10 mouse cellular contexts compared by ENCODE assay signal in genomic region chr3:26331177-26332061, GRCm38 (mm10). TPM values are rescaled to one million over a fixed set of nuclear protein-coding genes. Genes with fewer than 3 reads are reported as not detected.
DNase-seq lines count a peak whose midpoint lies in the region; ATAC-seq and TF ChIP-seq lines count a peak whose summit lies in the region.
"Had no signal": no experiment of that assay in that cellular context is flagged by ENCODE, and none has a peak within 500 bp of the region (broad histone marks: within the 10 kb centered on the region; RNA-seq: fewer than 3 reads in every experiment).

No protein-coding gene starts in this region.

- TF ChIP-seq CTCF in heart, adult 2 months (IDR thresholded peaks at IDR 0.05): no peak

- no peaks in the 10 kb centered on the region for H3K79me2 ChIP-seq in heart, adult 2 months (replicated peaks; ENCODE audit: control insufficient read depth, insufficient read depth, low read length)

- ATAC-seq in heart, embryonic 16.5 days (replicated peaks; ENCODE audit: extremely low read depth, insufficient read depth, low FRiP score): no peak
- peak; percentile 72 for ATAC-seq in cerebellum, adult (ENCODE audit: insufficient number of reproducible peaks, low FRiP score, low TSS enrichment)
- peak; percentile 80 for ATAC-seq in forebrain, embryonic 11.5 days (replicated peaks; ENCODE audit: low FRiP score)
- ATAC-seq in stomach, embryonic 15.5 days (ENCODE audit: insufficient read depth, low FRiP score, low read depth): no peak
- ATAC-seq: Patski had no signal

- no peak for TF ChIP-seq EP300 in heart, adult 2 months (IDR thresholded peaks at IDR 0.05; ENCODE audit: insufficient read depth, low read depth, low read length)

- no peak overlapping the region for H3K9ac ChIP-seq in heart, embryonic 16.5 days (ENCODE audit: low read length)
- no peak overlapping the region for H3K9ac ChIP-seq in heart, adult 2 months (ENCODE audit: low read depth, low read length)
- peak overlapping the region; percentile 75 for H3K9ac ChIP-seq in forebrain, embryonic 11.5 days (ENCODE audit: low read length)
- H3K9ac ChIP-seq in stomach, embryonic 15.5 days: no peak overlapping the region

- H3K27ac ChIP-seq in heart, embryonic 16.5 days (ENCODE audit: low read length): no peak overlapping the region
- H3K27ac ChIP-seq in heart, adult 2 months: no peak overlapping the region
- no peak overlapping the region for H3K27ac ChIP-seq in forebrain, embryonic 11.5 days (ENCODE audit: low read depth, low read length)
- H3K27ac ChIP-seq in stomach, embryonic 15.5 days: 0 out of 2 replicates have a peak overlapping the region, but pooled peaks have one; percentile 16
- H3K27ac ChIP-seq: macrophage had no signal

- no peaks in the 10 kb centered on the region for H3K9me3 ChIP-seq in heart, embryonic 16.5 days (replicated peaks; ENCODE audit: control insufficient read depth, low read length)
- H3K9me3 ChIP-seq in forebrain, embryonic 11.5 days (ENCODE audit: control insufficient read depth, low read length): no peaks in the 10 kb centered on the region
- no peaks in the 10 kb centered on the region for H3K9me3 ChIP-seq in stomach, embryonic 15.5 days

- no peaks in the 10 kb centered on the region for H3K36me3 ChIP-seq in heart, embryonic 16.5 days (ENCODE audit: control insufficient read depth, insufficient read depth)
- no peaks in the 10 kb centered on the region for H3K36me3 ChIP-seq in heart, adult 2 months (ENCODE audit: control insufficient read depth, insufficient read depth, low read length)
- no peaks in the 10 kb centered on the region for H3K36me3 ChIP-seq in forebrain, embryonic 11.5 days (ENCODE audit: control insufficient read depth, insufficient read depth, low read length)
- no peaks in the 10 kb centered on the region for H3K36me3 ChIP-seq in stomach, embryonic 15.5 days

- WGBS in heart, embryonic 16.5 days: under 1% methylated on average over 60 of the region's 60 CpGs
- 2% methylated on average over 60 of the region's 60 CpGs for WGBS in heart, adult 2 months
- under 1% methylated on average over 60 of the region's 60 CpGs for WGBS in forebrain, embryonic 11.5 days
- WGBS in stomach, embryonic 15.5 days: under 1% methylated on average over 60 of the region's 60 CpGs

- peaks cover 9% of the 10 kb centered on the region; the same call in 1 of the 2 replicates for H3K4me1 ChIP-seq in heart, embryonic 16.5 days (ENCODE audit: control insufficient read depth, insufficient read depth, low read length)
- no peaks in the 10 kb centered on the region for H3K4me1 ChIP-seq in heart, adult 2 months (ENCODE audit: control insufficient read depth, insufficient read depth, low read length)
- H3K4me1 ChIP-seq in forebrain, embryonic 11.5 days (replicated peaks; ENCODE audit: control insufficient read depth, insufficient read depth, low read length): peaks cover 6% of the 10 kb centered on the region; the same call in 1 of the 2 replicates
- H3K4me1 ChIP-seq in stomach, embryonic 15.5 days: peaks cover 12% of the 10 kb centered on the region; the same call in 1 of the 2 replicates

- H3K4me3 ChIP-seq in heart, embryonic 16.5 days (ENCODE audit: low read length): peak overlapping the region; percentile 52
- no peak overlapping the region for H3K4me3 ChIP-seq in heart, adult 2 months
- H3K4me3 ChIP-seq in forebrain, embryonic 11.5 days (ENCODE audit: low read depth, low read length): peak overlapping the region; percentile 65
- peak overlapping the region; percentile 49 for H3K4me3 ChIP-seq in stomach, embryonic 15.5 days (replicated peaks)

- no peak for DNase-seq in heart, adult 2 months
- DNase-seq in forebrain, embryonic 11.5 days (ENCODE audit: low spot score): peak; percentile 78
- DNase-seq in kidney, postnatal 4 days: peak; percentile 41 to 47
- DNase-seq in lung, postnatal 4 days: peak; percentile 5 to 29
- DNase-seq in thymus, postnatal 0 days (ENCODE audit: low spot score): no peak

- H3K4me2 ChIP-seq in heart, embryonic 16.5 days (ENCODE audit: low read depth, low read length): peak overlapping the region; percentile 79
- H3K4me2 ChIP-seq in forebrain, embryonic 11.5 days (ENCODE audit: low read depth, low read length, severe bottlenecking): peak overlapping the region; percentile 88
- H3K4me2 ChIP-seq in stomach, embryonic 15.5 days: peak overlapping the region; percentile 93

- no peak for TF ChIP-seq POLR2A in heart, adult 2 months (IDR thresholded peaks at IDR 0.05; ENCODE audit: insufficient read depth, low read depth, low read length)

- peaks cover 47% of the 10 kb centered on the region for H3K27me3 ChIP-seq in heart, embryonic 16.5 days (ENCODE audit: control insufficient read depth, insufficient read depth, low read length)
- H3K27me3 ChIP-seq in heart, adult 2 months (ENCODE audit: control insufficient read depth, insufficient read depth, low read length): peaks cover 13% of the 10 kb centered on the region
- H3K27me3 ChIP-seq in forebrain, embryonic 11.5 days (ENCODE audit: control insufficient read depth, insufficient read depth, low read length): peaks cover 7% of the 10 kb centered on the region; the same call in 1 of the 2 replicates
- peaks cover 23% of the 10 kb centered on the region for H3K27me3 ChIP-seq in stomach, embryonic 15.5 days (replicated peaks)

- intact Hi-C loops in heart, adult 2 months (cut with DNase I): no loop called here

RNA-seq across cellular contexts. Expression of gene Nlgn1, which starts 0.8 kb away (rescaled TPM):
- polyA plus RNA-seq in heart, embryonic 16.5 days (2015; fragmentation: Nextera tagmentation; extraction: Ambion mirVana): 0.60 and 0.92 TPM in 2 replicates
- total RNA-seq in heart, adult 2 months (2021): not detected
- polyA plus RNA-seq in heart, adult 2 months (2012; rRNA removed): 0.04 TPM in 1 of 2 replicates, not detected in the other
- 4.0 and 5.1 TPM in 2 replicates for polyA plus RNA-seq in forebrain, embryonic 11.5 days (2014; fragmentation: Nextera tagmentation; extraction: Ambion mirVana)
- 1.5 and 1.7 TPM in 2 replicates for polyA plus RNA-seq in stomach, embryonic 15.5 days (2015; fragmentation: Nextera tagmentation; extraction: Ambion mirVana)
- 2.3 and 3.0 TPM in 2 replicates for polyA plus RNA-seq in thymus, postnatal 0 days (2015; fragmentation: Nextera tagmentation; extraction: Ambion mirVana)
- polyA plus RNA-seq: macrophage had no signal

Comparison
In these comparisons a context has a peak if more than half of its experiments do, and no peak if none do; other contexts are left out.
1. ATAC-seq: peak in cerebellum, adult (single experiment) and forebrain, embryonic 11.5 days (single experiment); none in heart, embryonic 16.5 days (single experiment) and stomach, embryonic 15.5 days (single experiment).
2. DNase-seq: peak in forebrain, embryonic 11.5 days (single experiment), kidney, postnatal 4 days (2 of 2) and lung, postnatal 4 days (2 of 2); none in heart, adult 2 months (0 of 2) and thymus, postnatal 0 days (single experiment).
3. Peak in every context shown above with its lines, with median percentiles within 50 percentile points of each other: H3K4me2 ChIP-seq.